Comparison of ENCODE assay signal across 12 mouse cellular contexts in genomic region chr14:62561875-62562748, GRCm38 (mm10). TPM values are rescaled to one million over a fixed set of nuclear protein-coding genes. Genes with fewer than 3 reads are reported as not detected.
DNase-seq lines count a peak whose midpoint lies in the region.
"Had no signal": no experiment of that assay in that cellular context is flagged by ENCODE, and none has a peak within 500 bp of the region (broad histone marks: within the 10 kb centered on the region; RNA-seq: fewer than 3 reads in every experiment).

No protein-coding gene starts in this region.

- peak; percentile 84 for DNase-seq in heart, adult 11 months
- DNase-seq in heart, postnatal 36 days: no peak
- peak; percentile 16 for DNase-seq in retina, postnatal 1 day
- DNase-seq in retina, embryonic 14.5 days (ENCODE audit: low spot score): no peak
- DNase-seq in layer of hippocampus, adult 9-11 months: peak; percentile 76
- peak; percentile 50 for DNase-seq in telencephalon, adult 2 months (ENCODE audit: low read depth, low spot score)
- DNase-seq in urinary bladder, postnatal 14 days (ENCODE audit: low spot score): no peak
- no peak for DNase-seq in cerebellum, adult 11 months
- DNase-seq: adrenal gland, postnatal 25 days; heart, adult 2 months; liver, postnatal 0 days had no signal

- intact Hi-C loops in heart, postnatal 36 days (cut with DNase I): no loop called here

RNA-seq across cellular contexts. Expression of gene Gm4131, which starts 4.6 kb away (rescaled TPM):
- total RNA-seq in heart, postnatal 36 days (2021): not detected
- total RNA-seq: adrenal gland, postnatal 25 days; heart, adult 2 months; left cerebral cortex, adult 8-10 months had no signal

RNA-seq across cellular contexts. Expression of gene Fam124a, which starts 6.6 kb away (rescaled TPM):
- 1 to 10 TPM; 2.9 to 4.2 TPM for total RNA-seq in heart, postnatal 36 days (2021)

Comparison
In these comparisons a context has a peak if more than half of its experiments do, and no peak if none do; other contexts are left out.
1. DNase-seq: peak in heart, adult 11 months (single experiment), retina, postnatal 1 day (single experiment), layer of hippocampus, adult 9-11 months (single experiment) and telencephalon, adult 2 months (single experiment); none in heart, postnatal 36 days (0 of 2), retina, embryonic 14.5 days (single experiment), urinary bladder, postnatal 14 days (single experiment) and cerebellum, adult 11 months (single experiment).